In genomic region chr12:119164176-119164575, GRCm38 (mm10) we compare ENCODE assay signal across 8 mouse cellular contexts.
DNase-seq lines count a peak whose midpoint lies in the region; ATAC-seq lines count a peak whose summit lies in the region.

No protein-coding gene starts in this region.

- no peak overlapping the region for H3K4me2 ChIP-seq in embryonic facial prominence, embryonic 13.5 days
- H3K4me2 ChIP-seq in neural tube, embryonic 14.5 days (ENCODE audit: low read depth, low read length) = no peak overlapping the region

- H3K9ac ChIP-seq in embryonic facial prominence, embryonic 13.5 days = no peak overlapping the region
- no peak overlapping the region for H3K9ac ChIP-seq in neural tube, embryonic 14.5 days (replicated peaks; ENCODE audit: low read depth, low read length)

- DNase-seq in embryonic facial prominence, embryonic 10.5 days (ENCODE audit: low spot score) = no peak
- peak; percentile 8 for DNase-seq in retina, postnatal 1 day
- no peak for DNase-seq in retina, embryonic 14.5 days (ENCODE audit: low spot score)
- peak; percentile 26 to 41 for DNase-seq in kidney, adult 8-10 months
- DNase-seq in B cell, adult 2 months = no peak
- DNase-seq in thymus, postnatal 4 days = no peak

- WGBS in embryonic facial prominence, embryonic 13.5 days = 60% methylated on average over 1 of the region's 1 CpGs
- WGBS in embryonic facial prominence, embryonic 10.5 days = 56% methylated on average over 1 of the region's 1 CpGs
- 38% methylated on average over 1 of the region's 1 CpGs for WGBS in neural tube, embryonic 14.5 days

- ATAC-seq in embryonic facial prominence, embryonic 13.5 days (ENCODE audit: insufficient number of reproducible peaks, insufficient read depth, low FRiP score, low TSS enrichment, low read depth) = no peak
- peak; percentile 60 for ATAC-seq in neural tube, embryonic 14.5 days (ENCODE audit: low read depth)

- H3K4me3 ChIP-seq in embryonic facial prominence, embryonic 13.5 days = no peak overlapping the region
- no peak overlapping the region for H3K4me3 ChIP-seq in embryonic facial prominence, embryonic 10.5 days
- no peak overlapping the region for H3K4me3 ChIP-seq in neural tube, embryonic 14.5 days (ENCODE audit: low read depth, low read length)

- H3K9me3 ChIP-seq in embryonic facial prominence, embryonic 13.5 days = no peaks in the 10 kb centered on the region
- no peaks in the 10 kb centered on the region for H3K9me3 ChIP-seq in embryonic facial prominence, embryonic 10.5 days
- no peaks in the 10 kb centered on the region for H3K9me3 ChIP-seq in neural tube, embryonic 14.5 days (ENCODE audit: control insufficient read depth, low read length)

- H3K4me1 ChIP-seq in embryonic facial prominence, embryonic 13.5 days = no peaks in the 10 kb centered on the region
- no peaks in the 10 kb centered on the region for H3K4me1 ChIP-seq in embryonic facial prominence, embryonic 10.5 days
- H3K4me1 ChIP-seq in neural tube, embryonic 14.5 days (ENCODE audit: control insufficient read depth, insufficient read depth, low read length) = no peaks in the 10 kb centered on the region

- peak overlapping the region; percentile 19; the same call in 1 of the 2 replicates for H3K27ac ChIP-seq in embryonic facial prominence, embryonic 13.5 days
- H3K27ac ChIP-seq in embryonic facial prominence, embryonic 10.5 days (replicated peaks) = no peak overlapping the region
- H3K27ac ChIP-seq in neural tube, embryonic 14.5 days (ENCODE audit: low read depth, low read length) = no peak overlapping the region

- H3K27me3 ChIP-seq in embryonic facial prominence, embryonic 13.5 days = no peaks in the 10 kb centered on the region
- no peaks in the 10 kb centered on the region for H3K27me3 ChIP-seq in embryonic facial prominence, embryonic 10.5 days (replicated peaks; ENCODE audit: low read depth, poor library complexity, severe bottlenecking)
- no peaks in the 10 kb centered on the region for H3K27me3 ChIP-seq in neural tube, embryonic 14.5 days (ENCODE audit: control insufficient read depth, insufficient read depth, low read length)

- peaks cover 14% of the 10 kb centered on the region; the same call in 1 of the 2 replicates for H3K36me3 ChIP-seq in embryonic facial prominence, embryonic 13.5 days
- peaks cover 47% of the 10 kb centered on the region for H3K36me3 ChIP-seq in embryonic facial prominence, embryonic 10.5 days (replicated peaks)
- H3K36me3 ChIP-seq in neural tube, embryonic 14.5 days (ENCODE audit: control insufficient read depth, insufficient read depth, low read length) = no peaks in the 10 kb centered on the region

Comparison
In these comparisons a context has a peak if more than half of its experiments do, and no peak if none do; other contexts are left out.
1. DNase-seq: peak in retina, postnatal 1 day (single experiment) and kidney, adult 8-10 months (2 of 2); none in embryonic facial prominence, embryonic 10.5 days (single experiment), retina, embryonic 14.5 days (single experiment), B cell, adult 2 months (0 of 2) and thymus, postnatal 4 days (single experiment).